Mouse (Mus musculus): Measurements from ENCODE around the gene Zfp583. TPM values are rescaled to one million over a fixed set of nuclear protein-coding genes. Genes with fewer than 3 reads are reported as not detected.
A peak's percentile ranks its signal among the peaks of the same experiment; 100 is the strongest.
"Not testable (repeated sequence)": the region's sequence is repeated elsewhere in the genome, so short reads cannot be mapped to it uniquely, and the experiment has no call there.

Zfp583 gene
- polyA plus RNA-seq, 1 experiment from 2014 or later = 6.8 TPM

- DNase-seq (ENCODE audit: low spot score) = no peak
- Histone ChIP-seq H3K27me3 (ENCODE audit: insufficient read depth, poor library complexity, severe bottlenecking) (no peaks in the 10 kb centered on the region), H3K9me3 (no peaks in the 10 kb centered on the region), H3K36me3 (peaks cover 16% of the 10 kb centered on the region), H3K4me3 (no peak overlapping the region), H3K27ac (no peak overlapping the region), H3K4me1 (replicated peaks) (peaks cover 10% of the 10 kb centered on the region; the same call in 1 of the 2 replicates)
- whole genome bisulfite sequencing = 69% methylated on average over 2 of the region's 2 CpGs
These were observed 27.0 kb upstream of the Zfp583 start for GRCm38 (mm10) chr7:6358121-6358520.

DNA sequence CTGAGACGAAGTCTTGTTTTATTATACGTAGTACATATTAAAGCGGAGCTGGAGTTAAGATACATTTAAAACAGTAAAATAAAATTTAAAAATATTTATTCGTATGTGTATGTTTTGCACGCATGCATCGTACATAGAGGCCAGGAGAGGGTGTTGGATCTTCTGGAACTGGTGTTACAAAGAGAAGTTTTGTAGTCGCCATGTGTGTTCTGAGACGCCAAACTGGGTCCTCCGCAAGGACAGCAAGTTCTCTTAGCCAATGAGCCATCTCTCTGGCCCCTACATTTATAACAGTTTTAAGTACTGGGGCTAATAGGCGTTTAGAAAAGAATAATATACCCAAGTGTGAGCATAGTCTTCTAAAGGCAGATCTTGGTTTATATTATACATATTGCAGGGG is 13.0 kb upstream of the Zfp583 start:
- no peak for DNase-seq (ENCODE audit: low spot score)
- WGBS = 36% methylated on average over 10 of the region's 10 CpGs
- H3K27me3 ChIP-seq (ENCODE audit: insufficient read depth, poor library complexity, severe bottlenecking) = no peaks in the 10 kb centered on the region
- H3K27ac ChIP-seq = peak overlapping the region; percentile 90
- 0 out of 2 replicates have a peak, but pooled peaks cover 4% of the 10 kb centered on the region for H3K4me1 ChIP-seq (replicated peaks)
- peak overlapping the region; percentile 62 for H3K4me3 ChIP-seq
- no peaks in the 10 kb centered on the region for H3K9me3 ChIP-seq
- no peaks in the 10 kb centered on the region for H3K36me3 ChIP-seq

- Histone ChIP-seq H3K36me3 (no peaks in the 10 kb centered on the region), H3K4me1 (replicated peaks) (0 out of 2 replicates have a peak, but pooled peaks cover 4% of the 10 kb centered on the region), H3K9me3 (no peaks in the 10 kb centered on the region), H3K27me3 (ENCODE audit: insufficient read depth, poor library complexity, severe bottlenecking) (no peaks in the 10 kb centered on the region), H3K27ac (peak within 1 kb of the TSS; percentile 90), H3K4me3 (peak within 1 kb of the TSS; percentile 62)
- peak; percentile 83 for DNase-seq (ENCODE audit: low spot score)
- 1% methylated on average over 26 of the region's 26 CpGs for WGBS
These were observed 12.5 kb upstream of the Zfp583 start, which contains the start of gene Gm3854 for GRCm38 (mm10) chr7:6343501-6344071. Gene Gm3854 (plus strand): TSS chr7:6343759.

DNA sequence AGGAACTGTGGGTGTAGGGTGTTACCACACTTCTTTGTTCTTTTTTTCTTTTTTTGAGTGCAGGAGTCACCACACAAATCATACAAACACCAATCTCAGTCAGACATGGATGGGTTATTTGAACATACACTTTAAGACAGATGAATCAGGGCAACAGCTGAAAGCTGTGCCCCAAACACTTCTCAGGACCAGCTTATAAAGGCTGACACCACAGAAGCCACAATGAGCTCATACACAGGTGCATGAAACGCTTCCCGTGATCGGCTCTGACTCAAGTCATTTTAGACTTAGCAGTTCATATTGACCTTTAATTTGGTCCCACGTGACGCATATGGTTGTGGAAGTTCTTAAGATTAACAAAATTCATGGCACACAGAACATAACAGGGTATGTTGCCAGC is 8.8 kb upstream of the Zfp583 start:
- H3K27me3 ChIP-seq (ENCODE audit: insufficient read depth, poor library complexity, severe bottlenecking) = no peaks in the 10 kb centered on the region
- no peak overlapping the region for H3K27ac ChIP-seq
- H3K36me3 ChIP-seq = no peaks in the 10 kb centered on the region
- H3K9me3 ChIP-seq = no peaks in the 10 kb centered on the region
- H3K4me3 ChIP-seq = no peak overlapping the region
- 0 out of 2 replicates have a peak, but pooled peaks cover 4% of the 10 kb centered on the region for H3K4me1 ChIP-seq (replicated peaks)
- no peak for DNase-seq (ENCODE audit: low spot score)
- WGBS = 83% methylated on average over 5 of the region's 5 CpGs

DNA sequence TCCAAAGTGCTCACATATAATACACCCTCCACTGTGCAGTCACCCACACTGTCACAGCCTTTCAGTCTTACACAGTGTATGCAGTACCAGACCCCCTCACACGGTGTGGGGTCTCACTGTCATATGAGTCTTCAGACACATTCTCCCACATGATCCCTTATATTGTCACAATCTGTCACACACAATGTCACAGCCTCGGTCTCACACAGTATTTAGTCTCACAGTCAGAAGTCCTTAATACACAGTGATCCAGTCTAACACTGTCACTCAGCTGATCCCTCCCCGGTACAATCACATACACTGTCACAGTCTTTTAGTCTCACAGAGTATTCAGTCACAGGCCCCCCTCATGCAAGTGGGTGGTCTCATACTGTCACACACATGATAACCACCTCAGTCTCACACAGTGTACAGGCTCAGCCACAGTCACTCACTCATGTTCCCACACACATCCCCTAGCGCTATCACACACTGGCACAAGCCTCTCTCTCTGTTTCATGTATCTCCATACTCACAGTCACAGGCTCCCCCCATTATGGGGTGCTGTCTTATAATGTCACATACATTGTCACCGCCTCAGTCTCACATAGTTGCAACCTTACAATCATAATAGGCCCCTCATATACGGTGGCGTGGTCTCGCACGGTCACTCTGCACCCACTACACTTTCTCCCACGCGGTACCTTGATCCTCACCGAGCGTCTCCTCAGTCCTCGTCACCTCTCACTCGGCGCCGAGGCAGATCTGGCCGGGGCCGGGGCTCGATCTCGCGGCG is 440 bp downstream of the Zfp583 start:
- Histone ChIP-seq H3K9me3 (peaks cover 7% of the 10 kb centered on the region; the same call in 1 of the 2 replicates), H3K4me1 (replicated peaks) (peaks cover 11% of the 10 kb centered on the region; the same call in 1 of the 2 replicates), H3K27me3 (ENCODE audit: insufficient read depth, poor library complexity, severe bottlenecking) (no peaks in the 10 kb centered on the region), H3K4me3 (peak overlapping the region; percentile 63), H3K27ac (peak overlapping the region; percentile 92), H3K36me3 (0 out of 2 replicates have a peak, but pooled peaks cover 18% of the 10 kb centered on the region)
- WGBS = 21% methylated on average over 23 of the region's 23 CpGs
- no peak for DNase-seq (ENCODE audit: low spot score)

DNA sequence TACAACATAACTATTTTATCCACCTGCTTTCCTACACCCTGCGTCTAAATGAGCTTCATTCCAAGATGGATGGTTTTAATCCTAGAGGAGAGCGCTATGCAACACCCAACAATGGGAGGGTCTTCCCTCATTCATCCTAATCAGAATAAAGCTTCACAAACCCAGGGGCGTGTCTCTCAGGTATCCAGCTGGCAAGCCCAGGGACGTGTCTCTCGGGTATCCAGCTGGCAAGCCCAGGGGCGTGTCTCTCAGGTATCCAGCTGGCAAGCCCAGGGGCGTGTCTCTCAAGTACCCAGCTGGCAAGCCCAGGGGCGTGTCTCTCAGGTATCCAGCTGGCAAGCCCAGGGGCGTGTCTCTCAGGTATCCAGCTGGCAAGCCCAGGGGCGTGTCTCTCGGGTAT is 30.3 kb downstream of the Zfp583 start:
- H3K4me1 ChIP-seq (replicated peaks); DNase-seq (ENCODE audit: low spot score); H3K4me3 ChIP-seq; H3K27ac ChIP-seq; H3K27me3 ChIP-seq (ENCODE audit: insufficient read depth, poor library complexity, severe bottlenecking): not testable (repeated sequence)
- Histone ChIP-seq H3K9me3 (peaks cover 13% of the 10 kb centered on the region), H3K36me3 (peaks cover 62% of the 10 kb centered on the region)
- WGBS = 82% methylated on average over 11 of the region's 11 CpGs

DNA sequence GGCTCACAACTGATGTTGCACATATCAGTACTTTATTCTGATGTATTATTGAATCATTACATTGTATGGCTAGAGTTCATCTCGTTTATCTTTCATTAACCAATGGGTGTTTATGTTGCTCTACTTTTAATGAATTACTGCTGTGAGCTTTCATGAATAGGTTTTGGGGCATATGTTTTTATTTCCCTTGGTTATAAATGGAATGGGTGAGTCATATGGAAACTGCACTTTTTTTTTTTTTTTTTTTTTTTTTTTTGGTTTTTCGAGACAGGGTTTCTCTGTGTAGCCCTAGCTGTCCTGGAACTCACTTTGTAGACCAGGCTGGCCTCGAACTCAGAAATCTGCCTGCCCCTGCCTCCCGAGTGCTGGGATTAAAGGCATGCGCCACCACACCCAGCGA is 40.0 kb downstream of the Zfp583 start:
- not testable (repeated sequence) for H3K4me3 ChIP-seq; H3K27me3 ChIP-seq (ENCODE audit: insufficient read depth, poor library complexity, severe bottlenecking); H3K9me3 ChIP-seq; DNase-seq (ENCODE audit: low spot score); H3K27ac ChIP-seq
- WGBS = 93% methylated on average over 5 of the region's 6 CpGs
- H3K4me1 ChIP-seq (replicated peaks) = peaks cover 19% of the 10 kb centered on the region
- H3K36me3 ChIP-seq = peaks cover 36% of the 10 kb centered on the region

- peak; percentile 50 for DNase-seq (ENCODE audit: low spot score)
- H3K27ac ChIP-seq = peak overlapping the region; percentile 81
These were observed 44.1 kb downstream of the Zfp583 start for GRCm38 (mm10) chr7:6286921-6287531.

GRCm38 (mm10) chr7:6285842-6286705 is 45.0 kb downstream of the Zfp583 start, which contains the start of gene Zfp667:
Gene Zfp667 (plus strand): TSS chr7:6286579.
- Histone ChIP-seq H3K27ac (peak within 1 kb of the TSS; percentile 81), H3K4me3 (peak within 1 kb of the TSS; percentile 59), H3K36me3 (0 out of 2 replicates have a peak, but pooled peaks cover 3% of the 10 kb centered on the region), H3K4me1 (replicated peaks) (peaks cover 26% of the 10 kb centered on the region), H3K27me3 (ENCODE audit: insufficient read depth, poor library complexity, severe bottlenecking) (no peaks in the 10 kb centered on the region), H3K9me3 (peaks cover 4% of the 10 kb centered on the region; the same call in 1 of the 2 replicates)
- WGBS = 3% methylated on average over 50 of the region's 50 CpGs
- peak; percentile 98 for DNase-seq (ENCODE audit: low spot score)

More at GRCm38 (mm10) chr7:6286921-6287531, 44.1 kb downstream of the Zfp583 start:
- peaks cover 3% of the 10 kb centered on the region; the same call in 1 of the 2 replicates for H3K36me3 ChIP-seq
- WGBS = 33% methylated on average over 15 of the region's 15 CpGs
- peaks cover 4% of the 10 kb centered on the region; the same call in 1 of the 2 replicates for H3K9me3 ChIP-seq
- peak overlapping the region; percentile 59 for H3K4me3 ChIP-seq
- peaks cover 26% of the 10 kb centered on the region for H3K4me1 ChIP-seq (replicated peaks)
- no peaks in the 10 kb centered on the region for H3K27me3 ChIP-seq (ENCODE audit: insufficient read depth, poor library complexity, severe bottlenecking)

- Histone ChIP-seq H3K27ac (no peak overlapping the region), H3K9me3 (peaks cover 4% of the 10 kb centered on the region; the same call in 1 of the 2 replicates), H3K27me3 (ENCODE audit: insufficient read depth, poor library complexity, severe bottlenecking) (no peaks in the 10 kb centered on the region), H3K4me1 (replicated peaks) (peaks cover 26% of the 10 kb centered on the region), H3K36me3 (0 out of 2 replicates have a peak, but pooled peaks cover under 1% of the 10 kb centered on the region), H3K4me3 (peak overlapping the region; percentile 59)
- WGBS = 88% methylated on average over 6 of the region's 6 CpGs
- DNase-seq (ENCODE audit: low spot score) = no peak
These were observed 45.7 kb downstream of the Zfp583 start for GRCm38 (mm10) chr7:6285366-6285765.

GRCm38 (mm10) chr7:6284442-6285012 is 46.6 kb downstream of the Zfp583 start:
- H3K27me3 ChIP-seq (ENCODE audit: insufficient read depth, poor library complexity, severe bottlenecking) = no peaks in the 10 kb centered on the region
- peaks cover 4% of the 10 kb centered on the region; the same call in 1 of the 2 replicates for H3K9me3 ChIP-seq
- 86% methylated on average over 4 of the region's 4 CpGs for WGBS
- DNase-seq (ENCODE audit: low spot score) = no peak
- no peak overlapping the region for H3K4me3 ChIP-seq
- peaks cover 26% of the 10 kb centered on the region for H3K4me1 ChIP-seq (replicated peaks)
- no peak overlapping the region for H3K27ac ChIP-seq
- H3K36me3 ChIP-seq = no peaks in the 10 kb centered on the region
